Mouse (Mus musculus): ENCODE results near the gene Usp39.

DNA sequence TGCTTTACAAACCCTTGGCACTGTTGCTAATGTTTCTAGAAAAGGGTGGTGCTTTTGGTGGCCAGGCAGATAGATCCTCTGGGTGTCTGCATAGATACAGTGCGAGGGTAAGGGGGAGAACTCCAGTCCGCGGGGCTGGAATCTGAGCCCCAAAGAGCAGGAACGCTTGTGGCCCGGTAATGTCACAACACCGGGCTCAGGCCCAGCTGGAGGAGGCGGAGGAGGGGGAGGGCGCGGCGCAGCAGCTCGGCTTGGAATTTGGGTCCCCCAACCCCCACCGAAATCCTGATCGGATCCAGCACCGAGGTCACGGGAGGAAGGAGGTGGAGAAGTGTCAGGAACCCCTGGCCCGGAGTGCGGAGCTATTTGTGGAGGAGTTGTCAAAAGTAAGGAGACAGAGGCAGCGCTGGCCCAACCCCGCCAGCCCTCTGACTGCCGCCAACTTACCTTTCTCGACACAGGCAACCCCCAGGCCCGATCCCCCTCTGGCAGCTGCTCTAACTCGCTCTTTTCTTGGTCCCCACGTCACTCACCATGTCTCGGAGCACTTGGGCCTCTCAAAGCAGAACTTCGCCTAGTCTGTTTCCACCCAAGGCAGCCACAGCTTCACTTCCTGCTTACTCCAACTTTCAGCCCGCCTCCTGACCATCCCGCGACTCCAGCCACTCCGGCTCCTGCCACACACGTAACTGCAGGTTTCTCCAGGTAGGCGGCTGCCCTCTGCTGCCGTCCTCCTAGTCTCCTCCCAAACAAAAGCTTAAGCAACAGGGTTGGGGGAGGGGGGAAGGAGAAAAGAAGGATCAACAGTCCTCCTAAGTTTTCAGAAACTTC lies 45.2 kb upstream of the Usp39 start, which contains the start of gene Vamp8:
- TF ChIP-seq CTCF (conservative IDR thresholded peaks at IDR 0.05; ENCODE audit: low read length) = no peak
- no peak for TF ChIP-seq NANOG (IDR thresholded peaks at IDR 0.05; ENCODE audit: borderline replicate concordance, low read length)
- TF ChIP-seq POU5F1 (IDR thresholded peaks at IDR 0.05; ENCODE audit: borderline replicate concordance, low read length) = no peak

Measured in E14TG2a.4 (cell line).